Mouse (Mus musculus): Measurements from ENCODE around the gene Casq2.

DNA sequence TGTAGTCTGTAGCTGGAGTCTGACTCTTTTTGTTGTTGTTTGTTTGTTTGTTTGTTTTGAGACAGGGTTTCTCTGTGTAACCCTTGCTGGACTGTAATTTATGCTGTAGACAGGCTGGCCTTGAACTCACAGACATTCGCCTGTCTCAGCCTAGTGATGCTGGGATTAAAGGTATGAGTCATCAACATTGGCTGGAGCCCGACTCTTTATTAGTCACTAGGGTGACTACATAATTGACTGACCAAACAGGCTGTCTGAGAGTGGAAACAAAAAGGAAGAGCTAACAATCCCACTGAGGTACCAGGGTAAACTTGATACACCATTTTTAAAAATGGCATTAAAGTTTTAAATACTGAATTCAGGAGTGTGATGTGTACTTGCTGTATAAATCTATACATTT lies 96.4 kb downstream of the Casq2 start:
- TF ChIP-seq HCFC1 (IDR thresholded peaks at IDR 0.05; ENCODE audit: borderline replicate concordance, insufficient read depth, low read length) (no peak), MAFK (IDR thresholded peaks at IDR 0.05; ENCODE audit: insufficient read depth, low read depth, low read length) (no peak), CHD2 (IDR thresholded peaks at IDR 0.05; ENCODE audit: low read depth, low read length) (no peak), ZNF384 (IDR thresholded peaks at IDR 0.05; ENCODE audit: low read depth, low read length) (no peak), ZC3H11A (IDR thresholded peaks at IDR 0.05; ENCODE audit: borderline replicate concordance, low read depth, low read length) (no peak)
